Mouse (Mus musculus): Measurements from ENCODE around the gene Plcl1.

GRCm38 (mm10) chr1:55763171-55763570, 357.4 kb downstream of the Plcl1 start:
- TF ChIP-seq POLR2A (IDR thresholded peaks at IDR 0.05; ENCODE audit: insufficient read depth, low read depth, low read length), result no peak
- no peak for TF ChIP-seq CTCF (IDR thresholded peaks at IDR 0.05; ENCODE audit: insufficient read depth, low read depth, low read length)
